Mouse (Mus musculus): Measurements from ENCODE around the gene Plxnb1.

The Plxnb1 gene

DNA sequence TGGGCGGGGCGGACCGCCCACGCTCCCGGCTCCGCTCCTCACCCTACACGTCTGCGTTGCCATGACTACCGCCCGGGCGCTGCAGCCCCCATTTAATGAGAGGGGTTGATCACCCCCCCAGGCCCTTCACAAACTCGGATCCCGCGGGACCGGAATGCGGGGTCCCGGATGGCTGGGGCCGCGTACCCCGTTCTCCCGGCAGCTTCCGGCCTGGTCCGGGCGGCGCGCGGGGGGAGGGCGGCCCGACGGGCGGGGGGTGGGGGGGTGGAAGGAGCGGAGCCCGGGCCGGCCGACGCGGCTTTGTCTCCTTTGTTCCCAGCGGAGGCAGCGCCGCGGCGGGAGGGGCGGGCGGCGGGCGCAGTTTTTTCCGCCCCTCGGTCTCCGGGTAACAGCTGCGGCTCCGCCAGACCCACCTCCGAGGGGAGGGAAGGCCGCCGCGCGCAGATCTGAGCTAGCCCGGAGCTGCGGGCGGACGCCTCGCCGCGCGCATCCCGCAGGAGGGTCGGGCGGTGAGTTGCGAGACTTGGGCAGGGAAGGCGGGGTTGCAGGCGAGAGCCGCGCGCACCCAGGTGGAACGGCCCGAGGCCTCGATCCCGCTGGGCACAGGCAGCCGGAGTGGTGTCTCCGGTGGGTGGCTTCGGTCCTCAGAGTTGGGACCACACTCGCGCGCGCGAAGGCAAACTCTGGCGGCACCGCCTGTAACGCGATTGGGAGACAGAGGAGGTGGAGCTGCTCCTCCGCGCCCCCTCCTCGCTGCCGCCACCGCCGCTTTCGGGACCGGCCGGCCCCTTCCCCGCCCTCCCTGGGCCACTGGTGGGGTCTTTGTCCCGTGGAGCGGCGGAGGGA lies at the start of gene Plxnb1:
TSS of gene Plxnb1 (plus strand) at position 253 of the 846 bp plus-strand sequence.
- peak; percentile 56 for DNase-seq

DNA sequence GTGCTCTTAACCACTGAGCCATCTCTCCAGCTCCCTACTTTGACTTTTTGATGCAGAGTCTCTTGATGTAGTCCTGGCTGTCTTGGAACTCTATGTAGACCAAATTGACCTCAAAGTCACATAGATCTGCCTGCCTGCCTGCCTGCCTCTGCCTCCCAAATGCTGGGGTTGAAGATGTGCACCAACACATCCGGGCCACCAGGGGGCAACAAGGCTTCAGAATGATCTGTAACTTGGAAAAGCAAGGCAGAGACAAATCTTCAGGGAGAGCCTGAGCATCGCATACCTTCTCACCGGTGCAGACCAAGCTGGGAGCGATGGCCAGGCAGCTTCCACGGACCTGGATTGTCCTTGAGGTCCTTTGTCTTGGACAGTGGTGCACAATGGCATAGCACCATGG lies 48.9 kb upstream of the Plxnb1 start:
- DNase-seq, result no peak

DNA sequence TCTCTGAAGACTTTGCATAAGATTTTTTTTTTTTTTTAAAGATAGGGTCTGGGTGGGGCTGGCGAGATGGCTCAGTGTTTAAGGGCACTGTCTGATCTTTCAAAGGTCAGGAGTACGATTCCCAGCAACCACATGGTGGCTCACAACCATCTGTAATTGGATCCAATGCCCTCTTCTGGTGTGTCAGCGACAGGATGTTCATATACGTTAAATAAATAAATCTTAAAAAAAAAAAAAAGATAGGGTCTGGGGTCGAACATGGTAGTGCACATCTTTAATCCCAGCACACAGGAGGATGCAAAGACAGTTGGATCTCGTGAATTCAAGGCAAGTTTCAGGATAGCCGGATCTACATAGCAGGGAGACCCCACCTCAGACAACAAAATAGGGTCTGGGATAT lies 45.9 kb upstream of the Plxnb1 start:
- no peak for DNase-seq

DNA sequence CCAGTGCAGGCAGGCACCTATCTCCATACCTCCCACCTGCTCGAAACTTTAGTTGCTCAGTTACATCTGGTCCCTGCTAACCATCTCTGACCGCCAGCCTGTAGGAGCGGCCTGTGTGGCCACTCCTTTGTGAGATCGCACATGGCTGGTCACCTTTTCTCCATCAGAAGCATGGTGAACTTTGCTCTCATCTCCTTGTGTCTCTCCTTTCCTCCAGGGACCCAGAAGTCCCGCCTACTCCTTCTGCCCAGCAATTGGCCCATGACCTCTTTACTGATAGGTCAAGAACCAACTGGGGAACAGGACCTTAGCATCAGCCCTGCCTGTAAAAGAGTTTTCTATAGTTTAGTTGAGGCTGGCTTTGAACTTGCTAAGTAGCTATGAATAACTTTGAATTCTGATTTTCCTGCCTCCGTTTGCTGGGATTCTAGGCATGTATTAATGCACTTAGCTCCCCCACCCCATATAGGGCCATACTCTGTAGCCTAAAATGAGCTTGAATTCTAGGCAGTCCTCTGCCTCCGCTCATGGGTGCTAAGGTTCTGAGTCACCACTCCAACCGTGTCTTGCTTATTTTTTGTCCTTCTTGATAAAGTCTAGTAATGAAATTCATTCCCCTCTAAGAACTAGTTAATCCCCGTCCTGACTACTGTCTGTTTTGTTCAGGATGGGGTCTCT lies 45.1 kb upstream of the Plxnb1 start:
- no peak for DNase-seq

DNA sequence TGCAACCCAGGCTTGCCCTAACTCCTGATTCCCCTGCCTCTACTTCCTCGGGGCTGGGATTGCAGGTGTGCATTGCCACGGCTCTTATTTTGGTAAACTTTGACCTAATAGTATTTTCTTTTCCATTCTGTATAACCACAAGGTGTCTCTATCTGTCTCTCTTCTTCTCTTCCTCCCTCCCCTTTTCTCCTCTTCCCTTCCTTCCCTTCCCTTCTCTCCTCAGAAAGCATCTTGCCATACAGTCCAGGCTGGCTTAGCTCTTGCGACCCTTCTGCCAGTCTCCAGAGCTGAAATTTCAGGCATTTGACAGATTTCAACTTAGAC lies 44.6 kb upstream of the Plxnb1 start:
- no peak for DNase-seq

DNA sequence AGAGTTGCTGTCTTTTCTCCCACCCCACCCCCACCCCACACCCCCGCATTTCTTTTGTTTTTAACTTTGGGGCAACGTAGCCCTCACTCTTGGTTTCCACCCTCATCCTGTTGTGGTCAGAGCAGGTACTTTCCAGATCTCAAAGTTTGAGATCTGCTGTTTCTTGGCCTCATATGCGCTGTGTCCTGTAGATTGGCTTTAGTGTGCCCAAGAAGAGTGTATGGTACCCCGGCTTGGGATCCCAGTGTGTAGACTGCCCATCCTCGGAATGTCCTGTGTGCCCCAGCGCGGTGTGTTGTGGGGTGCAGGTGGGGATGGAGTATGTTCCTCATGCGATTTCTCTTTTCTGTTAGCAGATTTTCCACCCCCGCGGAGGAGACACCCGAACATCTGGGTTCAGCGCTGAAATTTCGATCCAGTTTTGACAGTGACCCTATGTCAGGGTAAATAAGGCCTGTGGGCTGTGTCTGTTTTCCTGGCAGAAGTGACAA lies 44.1 kb upstream of the Plxnb1 start:
- no peak for DNase-seq

DNA sequence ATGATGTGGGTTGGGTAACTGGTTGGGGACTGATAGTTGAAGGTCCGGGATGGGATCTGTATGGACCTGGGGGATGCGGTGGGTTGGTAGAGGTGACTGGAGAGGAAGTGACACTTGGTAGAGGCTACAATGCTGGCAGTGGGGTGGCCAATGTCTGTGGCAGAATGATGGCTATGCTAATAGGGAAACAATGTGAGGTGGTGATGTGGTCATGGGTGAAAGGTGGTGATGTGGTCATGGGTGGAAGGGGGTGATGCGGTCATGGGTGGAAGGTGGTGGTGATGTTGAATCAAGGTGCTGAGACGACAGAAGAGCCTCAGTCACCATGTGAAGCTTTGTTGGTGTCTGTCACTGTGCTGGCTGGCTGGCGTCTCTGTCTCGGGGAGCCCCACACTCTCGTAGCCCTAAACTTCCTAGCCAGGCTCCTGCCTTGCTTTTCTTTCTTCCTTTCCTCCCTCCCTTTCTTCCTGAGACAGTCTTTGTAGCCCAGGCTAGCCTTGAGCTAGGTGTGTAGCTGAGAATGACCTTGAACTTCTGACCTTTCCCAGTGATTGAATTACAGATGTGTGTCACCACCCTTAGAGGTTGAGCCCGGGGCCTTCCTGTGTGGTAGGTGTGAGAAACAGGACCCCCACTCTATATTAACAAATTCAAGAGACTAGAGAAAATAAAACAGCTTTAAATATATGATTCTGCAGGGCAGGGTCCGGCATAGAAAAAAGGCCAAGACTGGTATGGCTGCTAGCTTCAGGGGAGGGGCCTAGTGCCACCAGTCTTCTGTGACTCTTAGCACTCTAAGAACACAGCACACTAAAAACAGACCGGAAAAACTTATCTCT lies 43.3 kb upstream of the Plxnb1 start:
- DNase-seq, result no peak

DNA sequence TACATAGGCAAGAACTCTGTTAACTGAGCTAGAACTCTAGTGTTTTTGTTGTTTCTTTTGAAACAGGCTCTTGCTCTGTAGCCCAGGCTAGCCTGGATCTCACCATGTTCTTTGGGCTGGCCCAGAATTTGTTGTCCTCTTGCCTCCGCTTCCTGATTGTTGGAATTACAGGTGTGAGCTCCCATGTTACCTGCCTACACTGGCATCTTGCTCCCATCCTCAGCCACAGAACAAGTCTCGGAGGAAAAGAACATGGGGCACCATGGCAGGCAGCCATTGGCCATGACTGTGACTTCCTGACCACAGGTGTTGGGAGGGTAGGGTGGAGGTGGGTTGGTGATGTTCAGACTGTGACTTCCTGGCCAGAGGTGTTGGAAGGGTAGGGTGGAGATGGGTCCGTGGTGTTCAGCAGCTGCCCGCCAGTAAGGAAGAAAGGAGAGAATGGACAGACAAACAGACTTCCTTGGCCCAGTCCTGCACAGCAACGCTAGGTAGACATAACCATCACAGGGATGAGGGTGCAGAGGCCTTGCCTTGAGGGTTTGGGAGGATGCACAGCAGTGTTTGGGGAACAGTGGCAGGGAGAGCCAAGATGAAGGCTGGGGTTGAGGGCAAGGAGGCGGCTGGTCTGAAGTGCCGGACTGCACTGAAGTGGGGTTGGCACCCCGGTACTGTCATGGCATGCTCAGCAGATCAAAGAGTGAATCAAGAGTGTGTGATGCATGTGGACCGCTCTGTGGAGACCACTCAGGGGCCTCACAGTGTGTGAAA lies 42.5 kb upstream of the Plxnb1 start:
- DNase-seq, result no peak

DNA sequence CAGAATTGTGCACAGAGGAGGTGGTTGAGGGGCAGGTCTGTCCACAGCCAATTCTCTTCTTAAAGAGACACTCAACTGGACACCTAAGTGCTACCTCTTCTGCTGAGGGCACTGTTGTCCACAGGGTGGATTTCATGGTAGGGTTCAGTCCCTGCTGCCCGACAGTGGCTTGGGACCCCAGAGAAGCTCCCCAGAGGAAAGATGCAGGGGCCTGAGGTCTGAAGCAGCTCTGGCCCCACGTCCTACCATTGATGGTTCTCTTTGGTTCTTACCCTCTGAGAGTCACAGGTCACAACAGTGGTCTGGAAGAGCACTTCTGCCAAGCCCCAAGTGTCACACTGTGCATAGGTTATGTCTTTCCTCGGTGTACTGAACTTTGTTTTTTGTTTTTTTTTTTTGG lies 41.8 kb upstream of the Plxnb1 start:
- no peak for DNase-seq

DNA sequence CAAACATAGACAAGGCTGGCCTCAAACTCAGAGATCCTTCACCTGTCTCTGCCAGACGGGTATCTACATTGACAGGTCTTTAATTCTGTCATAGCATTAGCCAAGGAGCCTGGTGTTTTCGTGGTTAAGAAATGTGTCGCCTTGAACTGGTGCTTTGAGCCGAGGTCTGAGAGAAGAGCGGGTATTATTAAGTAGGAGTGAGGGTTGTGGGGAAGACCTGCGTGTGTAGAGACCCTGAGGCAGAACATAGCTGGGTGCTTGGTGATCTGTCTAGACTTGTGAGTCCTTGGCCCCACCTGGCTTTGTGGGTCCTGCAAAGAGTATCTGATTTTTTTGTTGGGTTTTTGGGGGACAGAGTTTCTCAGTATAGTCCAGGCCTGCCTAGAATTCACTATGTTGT lies 41.3 kb upstream of the Plxnb1 start:
- no peak for DNase-seq

DNA sequence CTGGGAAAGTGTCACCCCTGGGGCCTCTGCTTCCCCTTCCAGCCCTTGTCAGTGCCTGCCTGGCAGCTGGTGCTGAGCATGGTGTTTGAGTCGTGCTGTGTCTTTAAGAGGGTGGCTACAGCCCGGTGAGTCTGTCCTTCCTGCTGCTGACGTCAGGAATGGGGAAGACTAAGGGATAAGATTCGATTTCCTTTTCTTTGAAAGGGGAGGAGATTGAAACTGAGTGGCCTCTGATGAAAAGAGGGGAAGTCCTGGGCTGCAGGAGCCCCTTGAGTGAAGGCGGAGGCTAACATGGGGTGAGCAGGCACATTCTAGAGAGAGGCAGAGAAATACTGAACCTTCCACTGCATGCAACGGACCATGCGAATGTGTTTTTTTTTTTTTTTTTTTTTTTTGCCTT lies 40.5 kb upstream of the Plxnb1 start:
- DNase-seq, result peak; percentile 90

DNA sequence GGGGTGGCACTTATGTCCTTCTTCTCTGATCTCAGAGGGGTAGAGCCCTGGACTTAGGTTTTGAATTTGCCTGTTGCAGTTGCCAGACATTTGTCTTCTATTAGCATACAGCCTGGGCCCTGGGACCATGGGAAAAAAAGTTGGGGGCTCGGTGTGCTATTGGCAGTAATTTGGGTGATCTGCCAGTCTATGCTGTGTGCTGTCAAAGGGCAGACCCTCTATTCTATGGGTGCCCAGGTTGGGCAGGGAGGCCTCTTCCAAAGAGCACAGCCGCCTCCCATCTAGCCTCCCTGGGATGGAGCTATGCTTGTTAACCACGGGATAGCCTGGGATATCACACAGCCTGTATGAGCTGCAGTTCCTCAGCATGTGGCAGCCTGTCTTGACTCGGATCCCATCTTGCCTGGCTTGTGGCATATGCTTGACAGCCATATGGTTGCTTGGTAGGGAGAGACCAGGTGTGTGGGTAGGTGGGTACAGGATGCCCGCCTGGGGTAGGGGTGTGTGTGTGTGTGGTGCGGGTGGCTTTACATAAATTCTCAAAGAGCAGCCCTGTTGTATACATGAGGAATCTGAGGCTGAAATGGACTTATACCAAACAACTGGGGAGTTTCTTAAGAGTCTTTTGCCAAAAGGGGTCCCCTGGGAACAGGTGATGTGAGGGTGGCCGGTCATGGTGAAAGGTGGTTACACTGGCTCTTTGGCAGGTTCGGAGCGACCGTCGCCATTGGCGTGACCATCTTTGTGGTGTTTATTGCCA lies 39.7 kb upstream of the Plxnb1 start:
- DNase-seq, result peak; percentile 55

DNA sequence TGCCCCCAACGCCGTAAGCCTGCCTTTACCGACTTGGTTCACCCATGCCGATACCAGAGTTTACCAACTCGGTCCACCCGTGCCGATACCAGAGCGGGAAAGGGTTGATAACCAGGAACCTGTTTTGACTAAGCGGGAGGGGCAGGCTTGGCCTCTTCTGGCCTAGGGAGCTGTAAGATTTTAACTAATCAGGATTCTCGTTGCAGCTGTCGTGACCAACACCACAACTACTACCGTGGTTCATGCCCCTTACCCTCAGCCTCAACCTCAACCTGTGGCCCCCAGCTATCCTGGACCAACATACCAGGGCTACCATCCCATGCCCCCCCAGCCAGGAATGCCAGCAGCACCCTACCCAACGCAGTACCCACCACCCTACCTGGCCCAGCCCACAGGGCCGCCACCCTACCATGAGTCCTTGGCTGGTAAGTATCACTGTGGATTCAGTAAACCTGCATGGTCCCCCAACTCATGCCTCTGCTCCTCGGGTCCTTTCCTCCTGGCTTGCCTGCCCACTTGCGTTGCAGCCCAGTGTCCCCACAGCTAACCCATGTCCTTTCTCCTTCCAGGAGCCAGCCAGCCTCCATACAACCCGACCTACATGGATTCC lies 39.0 kb upstream of the Plxnb1 start:
- DNase-seq, result no peak

DNA sequence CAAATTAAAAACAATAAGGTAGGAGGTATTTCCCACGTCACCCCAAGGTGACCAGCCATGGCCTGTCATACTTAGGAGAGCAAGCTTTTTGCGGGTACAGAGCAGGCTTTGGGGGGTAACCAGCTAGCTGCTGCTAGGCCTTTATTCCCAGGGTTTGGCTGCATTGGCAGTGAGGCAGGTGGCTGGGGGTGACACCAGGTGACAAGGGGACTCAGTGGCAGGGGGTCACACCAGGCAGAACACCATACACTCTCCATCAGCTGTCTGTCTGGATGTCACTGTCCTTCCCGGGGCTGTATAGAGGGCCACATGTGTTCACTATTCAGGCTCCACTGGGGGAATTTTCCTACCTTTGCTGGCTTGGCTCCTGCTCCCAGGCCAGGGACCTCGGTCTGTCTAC lies 38.3 kb upstream of the Plxnb1 start:
- DNase-seq, result no peak

DNA sequence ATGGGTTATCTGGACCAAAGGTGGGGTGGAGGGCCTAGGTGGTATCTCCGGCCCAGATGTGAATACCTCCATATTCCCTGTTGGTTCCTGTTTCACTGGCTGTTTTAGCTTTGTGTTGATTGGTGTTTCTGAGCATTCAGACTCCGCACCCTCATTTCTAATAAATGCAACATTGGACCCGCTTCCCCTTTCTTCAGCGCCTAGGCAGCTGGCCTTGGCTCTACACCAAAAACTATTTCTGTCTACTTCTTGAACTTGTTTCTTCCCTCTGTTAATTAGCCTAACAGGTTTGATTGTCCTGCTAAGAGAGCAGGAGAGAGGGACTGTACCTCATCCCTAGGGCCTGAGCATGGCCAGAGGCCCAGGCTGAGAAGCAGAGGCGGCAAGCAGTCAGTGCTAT lies 37.6 kb upstream of the Plxnb1 start:
- DNase-seq, result no peak

DNA sequence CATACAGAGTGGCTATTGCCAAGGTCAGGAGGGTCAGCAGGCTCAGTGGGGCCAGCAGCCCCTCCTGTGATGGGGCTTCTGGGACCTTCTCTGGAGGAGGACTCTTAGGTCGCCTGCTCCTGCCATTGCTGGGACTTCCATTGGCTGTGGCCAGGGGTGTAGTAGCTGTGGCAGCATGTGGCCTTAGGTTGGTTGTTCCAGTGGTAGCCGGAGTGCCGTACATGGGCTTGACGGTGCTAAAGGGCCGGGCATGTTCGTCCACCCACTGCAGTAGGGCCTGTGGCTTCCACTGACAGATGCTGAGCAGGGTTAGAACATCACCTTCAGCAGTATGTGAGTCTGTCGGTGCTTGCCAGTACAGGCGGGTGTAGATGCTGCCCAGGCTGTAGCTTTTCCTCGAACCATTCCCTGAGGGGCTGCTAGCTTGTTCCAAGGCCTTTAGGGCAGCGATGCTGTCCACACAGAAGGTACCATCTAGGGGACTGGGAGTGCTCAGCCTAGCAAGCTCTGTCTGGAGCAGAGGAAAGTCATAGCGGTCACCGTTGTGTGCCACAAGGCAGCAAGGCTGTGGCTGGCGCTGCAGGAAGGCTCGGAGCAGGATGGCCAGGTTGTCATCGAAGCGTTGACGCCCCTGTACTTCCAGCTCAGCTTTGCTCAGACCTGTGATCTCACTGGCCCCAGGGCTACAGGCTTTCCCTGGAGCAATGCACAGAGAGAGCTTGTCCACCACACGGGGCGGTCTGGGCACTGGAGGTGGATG lies 37.0 kb upstream of the Plxnb1 start:
- no peak for DNase-seq

DNA sequence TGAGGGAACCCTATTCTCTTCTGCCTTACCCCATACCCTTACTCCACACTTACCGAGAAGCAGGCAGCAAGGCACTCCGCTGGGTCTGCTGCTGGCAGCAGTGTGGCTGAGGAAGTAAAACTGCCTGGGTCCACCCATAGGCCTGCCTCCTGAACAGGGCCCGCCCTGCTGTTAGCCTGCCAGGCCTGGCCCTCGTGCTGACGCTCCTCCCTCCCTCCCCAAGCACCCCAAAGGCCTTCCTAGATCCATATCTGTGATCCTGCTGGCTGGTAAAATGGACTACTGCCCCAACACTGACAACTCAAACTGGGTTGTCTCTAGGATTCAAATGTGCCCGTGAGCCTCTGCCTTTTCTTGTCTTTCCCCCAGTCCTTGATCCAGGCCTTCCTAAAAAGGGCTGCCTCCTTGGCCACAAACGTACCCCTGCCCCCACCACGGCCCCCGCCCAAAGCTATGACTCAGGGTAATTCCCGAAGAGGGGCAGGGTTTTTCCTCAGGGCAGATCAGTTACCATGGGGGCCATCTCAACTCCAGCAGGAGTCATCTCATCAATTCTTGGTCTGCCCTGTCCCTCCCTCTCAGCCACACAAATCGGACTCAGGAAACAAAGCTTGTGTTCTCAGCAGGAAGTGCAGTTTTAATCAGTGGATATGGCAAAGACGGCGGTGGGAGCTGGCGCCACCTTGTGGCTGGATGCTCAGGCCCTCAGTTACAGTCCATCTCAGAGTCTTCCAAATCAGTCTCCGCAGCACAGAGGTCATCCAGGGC lies 35.9 kb upstream of the Plxnb1 start, which contains the start of gene Trex1:
TSS of gene Trex1 (minus strand) at position 599 of the 768 bp plus-strand sequence.
- DNase-seq, result peak; percentile 93

DNA sequence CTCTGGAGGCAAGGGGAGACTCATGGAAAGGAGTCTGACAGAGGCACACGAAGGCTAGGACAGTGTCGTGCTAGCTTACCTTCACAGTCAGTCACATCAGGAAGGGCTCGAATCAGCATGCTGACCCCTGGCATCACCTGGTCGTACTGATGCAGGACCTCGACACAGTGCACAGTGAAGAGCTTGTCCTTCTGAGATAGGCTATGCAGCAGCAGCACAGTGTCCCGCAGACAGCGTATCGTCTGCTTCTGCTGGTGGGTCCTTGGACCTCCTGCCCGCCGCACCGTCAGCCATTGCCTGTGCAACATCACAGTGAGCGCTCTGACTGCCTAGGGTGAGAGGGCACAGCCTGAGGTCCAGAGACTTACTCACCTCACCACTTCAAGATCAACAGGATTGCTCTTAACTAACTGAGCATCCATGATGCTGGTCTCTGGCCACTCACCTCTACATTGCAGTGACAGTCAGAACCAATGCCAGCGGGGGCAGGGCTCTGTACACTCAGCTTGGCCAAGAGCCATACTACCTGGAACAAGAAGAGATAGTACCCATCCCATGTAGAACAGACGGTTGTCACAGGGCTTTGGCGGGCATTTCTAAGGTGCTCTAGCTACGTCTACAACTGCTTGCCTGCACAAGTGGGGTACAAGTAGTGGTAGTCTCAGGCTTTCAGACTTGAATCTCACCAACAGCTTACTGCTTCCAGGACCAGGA lies 34.8 kb upstream of the Plxnb1 start:
- no peak for DNase-seq

DNA sequence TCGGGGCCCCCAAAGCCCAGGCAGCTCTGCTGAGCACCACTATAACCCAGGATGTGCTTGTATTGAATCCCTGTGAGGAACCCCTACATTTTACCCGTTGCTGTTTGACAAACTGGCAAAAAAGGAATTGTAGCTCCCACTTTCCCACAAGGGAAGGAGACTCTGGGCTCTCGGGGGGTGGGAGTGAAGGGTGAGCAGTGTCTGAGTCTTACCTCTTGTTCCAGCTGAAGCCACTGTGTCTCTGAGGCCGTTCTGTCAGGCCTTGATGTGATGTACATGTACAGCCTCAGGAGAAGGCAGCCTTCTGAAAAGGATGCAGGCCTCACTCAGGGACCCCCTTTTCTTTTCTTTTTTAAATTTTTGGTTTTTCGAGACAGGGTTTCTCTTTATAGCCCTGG lies 34.3 kb upstream of the Plxnb1 start:
- no peak for DNase-seq
